ENCODE assay signal across 17 mouse cellular contexts in the genomic region with DNA sequence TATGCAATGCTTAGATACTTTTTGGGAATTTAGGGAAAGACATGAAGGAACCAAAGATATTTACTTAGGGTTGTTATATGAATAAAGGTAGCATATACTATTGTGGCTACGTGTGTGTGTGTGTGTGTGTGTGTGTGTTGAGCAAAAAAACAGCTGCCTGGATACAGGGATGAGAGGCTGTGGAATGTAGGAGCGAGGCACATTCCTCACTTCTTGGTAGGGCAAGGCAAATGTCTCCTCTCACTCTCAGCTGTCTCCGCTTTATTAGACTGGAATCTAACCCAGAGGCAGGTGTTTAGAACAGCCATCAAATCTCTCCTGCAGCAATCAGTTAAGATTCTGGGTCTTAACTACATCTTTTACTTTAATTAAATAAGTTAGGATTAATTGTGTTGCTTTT. TPM values are rescaled to one million over a fixed set of nuclear protein-coding genes. Genes with fewer than 3 reads are reported as not detected.
DNase-seq lines count a peak whose midpoint lies in the region; ATAC-seq and TF ChIP-seq lines count a peak whose summit lies in the region.
"Had no signal": no experiment of that assay in that cellular context is flagged by ENCODE, and none has a peak within 500 bp of the region (broad histone marks: within the 10 kb centered on the region; RNA-seq: fewer than 3 reads in every experiment).

No protein-coding gene starts in this region.

- no peak overlapping the region for H3K4me2 ChIP-seq in embryonic facial prominence, embryonic 11.5 days (ENCODE audit: low read depth, low read length)
- H3K4me2 ChIP-seq in hindbrain, embryonic 13.5 days = no peak overlapping the region
- H3K4me2 ChIP-seq in midbrain, embryonic 15.5 days = no peak overlapping the region; the same call in 1 of the 2 replicates

- ATAC-seq in embryonic facial prominence, embryonic 11.5 days (replicated peaks; ENCODE audit: insufficient number of reproducible peaks, low FRiP score, low TSS enrichment, low read depth) = no peak
- no peak for ATAC-seq in hindbrain, embryonic 13.5 days (ENCODE audit: low FRiP score)
- no peak for ATAC-seq in midbrain, embryonic 15.5 days (replicated peaks)

- no peaks in the 10 kb centered on the region for H3K4me1 ChIP-seq in embryonic facial prominence, embryonic 11.5 days (ENCODE audit: control insufficient read depth, insufficient read depth, low read length)
- H3K4me1 ChIP-seq in embryonic facial prominence, embryonic 10.5 days = no peaks in the 10 kb centered on the region
- peaks cover 6% of the 10 kb centered on the region; the same call in 1 of the 2 replicates for H3K4me1 ChIP-seq in hindbrain, embryonic 13.5 days (replicated peaks)
- no peaks in the 10 kb centered on the region for H3K4me1 ChIP-seq in midbrain, embryonic 15.5 days
- no peaks in the 10 kb centered on the region; the same call in 1 of the 2 replicates for H3K4me1 ChIP-seq in heart, adult 2 months (ENCODE audit: control insufficient read depth, insufficient read depth, low read length)
- H3K4me1 ChIP-seq: heart, embryonic 13.5 days had no signal

- H3K36me3 ChIP-seq in embryonic facial prominence, embryonic 11.5 days (replicated peaks; ENCODE audit: control insufficient read depth, insufficient read depth, low read depth, low read length) = no peaks in the 10 kb centered on the region
- H3K36me3 ChIP-seq in embryonic facial prominence, embryonic 10.5 days (replicated peaks) = peaks cover 13% of the 10 kb centered on the region
- H3K36me3 ChIP-seq in hindbrain, embryonic 13.5 days = peaks cover 13% of the 10 kb centered on the region
- H3K36me3 ChIP-seq in midbrain, embryonic 15.5 days (replicated peaks) = no peaks in the 10 kb centered on the region
- no peaks in the 10 kb centered on the region for H3K36me3 ChIP-seq in heart, adult 2 months (ENCODE audit: control insufficient read depth, insufficient read depth, low read length)

- TF ChIP-seq CTCF in heart, adult 2 months (IDR thresholded peaks at IDR 0.05) = no peak

- TF ChIP-seq EP300 in heart, adult 2 months (IDR thresholded peaks at IDR 0.05; ENCODE audit: insufficient read depth, low read depth, low read length) = no peak

- 0 out of 2 replicates have a peak, but pooled peaks cover 3% of the 10 kb centered on the region for H3K27me3 ChIP-seq in embryonic facial prominence, embryonic 11.5 days (ENCODE audit: control insufficient read depth, insufficient read depth, low read length)
- peaks cover 60% of the 10 kb centered on the region for H3K27me3 ChIP-seq in embryonic facial prominence, embryonic 10.5 days (replicated peaks; ENCODE audit: low read depth, poor library complexity, severe bottlenecking)
- H3K27me3 ChIP-seq in hindbrain, embryonic 13.5 days = peaks cover 12% of the 10 kb centered on the region; the same call in 1 of the 2 replicates
- H3K27me3 ChIP-seq in midbrain, embryonic 15.5 days (replicated peaks) = no peaks in the 10 kb centered on the region
- H3K27me3 ChIP-seq in heart, adult 2 months (ENCODE audit: control insufficient read depth, insufficient read depth, low read length) = no peaks in the 10 kb centered on the region
- H3K27me3 ChIP-seq: heart, embryonic 13.5 days had no signal

- 36% methylated on average over 3 of the region's 3 CpGs for WGBS in embryonic facial prominence, embryonic 11.5 days
- WGBS in embryonic facial prominence, embryonic 10.5 days = 40% methylated on average over 3 of the region's 3 CpGs
- 38% methylated on average over 3 of the region's 3 CpGs for WGBS in hindbrain, embryonic 13.5 days
- 25% methylated on average over 3 of the region's 3 CpGs for whole genome bisulfite sequencing in midbrain, embryonic 15.5 days
- 69% methylated on average over 3 of the region's 3 CpGs for WGBS in heart, adult 2 months

- intact Hi-C loops in heart, adult 2 months (cut with DNase I) = loop anchor here (2.0 to 5.0 kb wide), 2 partner anchors 32 to 70 kb away; no protein-coding TSS in a partner anchor

- no peaks in the 10 kb centered on the region for H3K79me2 ChIP-seq in heart, adult 2 months (replicated peaks; ENCODE audit: control insufficient read depth, insufficient read depth, low read length)

- H3K4me3 ChIP-seq in embryonic facial prominence, embryonic 11.5 days (ENCODE audit: low read depth, low read length) = no peak overlapping the region
- H3K4me3 ChIP-seq in embryonic facial prominence, embryonic 10.5 days = no peak overlapping the region
- no peak overlapping the region for H3K4me3 ChIP-seq in hindbrain, embryonic 13.5 days
- H3K4me3 ChIP-seq in midbrain, embryonic 15.5 days = no peak overlapping the region
- no peak overlapping the region for H3K4me3 ChIP-seq in heart, adult 2 months

- TF ChIP-seq POLR2A in heart, adult 2 months (IDR thresholded peaks at IDR 0.05; ENCODE audit: insufficient read depth, low read depth, low read length) = no peak

- DNase-seq in embryonic facial prominence, embryonic 11.5 days (ENCODE audit: low spot score) = peak; percentile 8
- DNase-seq in embryonic facial prominence, embryonic 10.5 days (ENCODE audit: low spot score) = no peak
- DNase-seq in R1 (ENCODE audit: low read depth, low spot score) = peak; percentile 56
- DNase-seq in heart, adult 2 months = no peak
- no peak for DNase-seq in layer of hippocampus, adult 11-12 months (ENCODE audit: low spot score)
- DNase-seq in spleen, adult 12 weeks (ENCODE audit: low spot score) = no peak
- DNase-seq: gastrocnemius, postnatal 25 days; kidney, adult 2 months; kidney, postnatal 36 days; liver; lung, adult 18-20 months; right cerebral cortex, postnatal 4 days; thymus, adult 2 months had no signal

- no peak overlapping the region for H3K9ac ChIP-seq in embryonic facial prominence, embryonic 11.5 days (replicated peaks; ENCODE audit: low read length)
- H3K9ac ChIP-seq in hindbrain, embryonic 13.5 days = no peak overlapping the region
- no peak overlapping the region for H3K9ac ChIP-seq in midbrain, embryonic 15.5 days
- no peak overlapping the region for H3K9ac ChIP-seq in heart, adult 2 months (ENCODE audit: low read depth, low read length)

- H3K27ac ChIP-seq in embryonic facial prominence, embryonic 11.5 days (replicated peaks; ENCODE audit: low read depth, low read length) = no peak overlapping the region
- no peak overlapping the region; the same call in 1 of the 2 replicates for H3K27ac ChIP-seq in embryonic facial prominence, embryonic 10.5 days (replicated peaks)
- 0 out of 2 replicates have a peak overlapping the region, but pooled peaks have one; percentile 52 for H3K27ac ChIP-seq in hindbrain, embryonic 13.5 days
- peak overlapping the region; percentile 55; the same call in 1 of the 2 replicates for H3K27ac ChIP-seq in midbrain, embryonic 15.5 days
- no peak overlapping the region for H3K27ac ChIP-seq in heart, adult 2 months
- H3K27ac ChIP-seq: macrophage had no signal

- H3K9me3 ChIP-seq in embryonic facial prominence, embryonic 11.5 days (replicated peaks; ENCODE audit: control insufficient read depth, low read length) = no peaks in the 10 kb centered on the region
- no peaks in the 10 kb centered on the region for H3K9me3 ChIP-seq in embryonic facial prominence, embryonic 10.5 days
- no peaks in the 10 kb centered on the region for H3K9me3 ChIP-seq in hindbrain, embryonic 13.5 days
- no peaks in the 10 kb centered on the region for H3K9me3 ChIP-seq in midbrain, embryonic 15.5 days
- H3K9me3 ChIP-seq: heart, embryonic 13.5 days had no signal

RNA-seq across cellular contexts. Expression of a gene that starts 0.9 kb away (rescaled TPM):
- polyA plus RNA-seq in embryonic facial prominence, embryonic 11.5 days (2014; fragmentation: Nextera tagmentation; extraction: Ambion mirVana) = 47.0 and 55.1 TPM in 2 replicates
- 46.9 and 50.0 TPM in 2 replicates for polyA plus RNA-seq in embryonic facial prominence, embryonic 10.5 days (2016; fragmentation: Nextera tagmentation; extraction: Ambion mirVana)
- polyA plus RNA-seq in hindbrain, embryonic 13.5 days (2015; fragmentation: Nextera tagmentation; extraction: Ambion mirVana) = 84.5 and 85.5 TPM in 2 replicates
- polyA plus RNA-seq in midbrain, embryonic 15.5 days (2015; fragmentation: Nextera tagmentation; extraction: Ambion mirVana) = 85.2 and 89.1 TPM in 2 replicates
- total RNA-seq in heart, adult 2 months (2021) = 1 to 10 TPM; 4.2 to 4.5 TPM
- 2.1 and 3.9 TPM in 2 replicates for polyA plus RNA-seq in heart, adult 2 months (2012; rRNA removed)

RNA-seq across cellular contexts. Expression of a gene that starts 30.5 kb away (rescaled TPM):
- 6.6 and 7.5 TPM in 2 replicates for polyA plus RNA-seq in embryonic facial prominence, embryonic 11.5 days (2014; fragmentation: Nextera tagmentation; extraction: Ambion mirVana)
- 6.3 and 7.1 TPM in 2 replicates for polyA plus RNA-seq in embryonic facial prominence, embryonic 10.5 days (2016; fragmentation: Nextera tagmentation; extraction: Ambion mirVana)
- polyA plus RNA-seq in hindbrain, embryonic 13.5 days (2015; fragmentation: Nextera tagmentation; extraction: Ambion mirVana) = 6.2 and 7.6 TPM in 2 replicates
- 6.8 and 7.0 TPM in 2 replicates for polyA plus RNA-seq in midbrain, embryonic 15.5 days (2015; fragmentation: Nextera tagmentation; extraction: Ambion mirVana)
- total RNA-seq in heart, adult 2 months (2021) = 1 to 10 TPM; 8.1 to 9.2 TPM
- 1.0 and 1.8 TPM in 2 replicates for polyA plus RNA-seq in heart, adult 2 months (2012; rRNA removed)

RNA-seq across cellular contexts. Expression of a gene that starts 34.4 kb away (rescaled TPM):
- polyA plus RNA-seq in embryonic facial prominence, embryonic 11.5 days (2014; fragmentation: Nextera tagmentation; extraction: Ambion mirVana) = 20.5 and 20.8 TPM in 2 replicates
- polyA plus RNA-seq in embryonic facial prominence, embryonic 10.5 days (2016; fragmentation: Nextera tagmentation; extraction: Ambion mirVana) = 16.1 and 19.1 TPM in 2 replicates
- polyA plus RNA-seq in hindbrain, embryonic 13.5 days (2015; fragmentation: Nextera tagmentation; extraction: Ambion mirVana) = 41.3 and 43.7 TPM in 2 replicates
- 44.8 and 52.8 TPM in 2 replicates for polyA plus RNA-seq in midbrain, embryonic 15.5 days (2015; fragmentation: Nextera tagmentation; extraction: Ambion mirVana)
- 1 to 10 TPM in 1 of 2 experiments, under 1 TPM in 1; 0.84 to 1.1 TPM for total RNA-seq in heart, adult 2 months (2021)
- 0.50 and 0.61 TPM in 2 replicates for polyA plus RNA-seq in heart, adult 2 months (2012; rRNA removed)

RNA-seq across cellular contexts. Expression of a gene that starts 39.5 kb away (rescaled TPM):
- 66.4 and 70.5 TPM in 2 replicates for polyA plus RNA-seq in embryonic facial prominence, embryonic 11.5 days (2014; fragmentation: Nextera tagmentation; extraction: Ambion mirVana)
- polyA plus RNA-seq in embryonic facial prominence, embryonic 10.5 days (2016; fragmentation: Nextera tagmentation; extraction: Ambion mirVana) = 47.5 and 51.4 TPM in 2 replicates
- 67.0 and 74.6 TPM in 2 replicates for polyA plus RNA-seq in hindbrain, embryonic 13.5 days (2015; fragmentation: Nextera tagmentation; extraction: Ambion mirVana)
- polyA plus RNA-seq in midbrain, embryonic 15.5 days (2015; fragmentation: Nextera tagmentation; extraction: Ambion mirVana) = 71.3 and 73.2 TPM in 2 replicates
- 10 to 100 TPM; 16.6 to 17.1 TPM for total RNA-seq in heart, adult 2 months (2021)
- polyA plus RNA-seq in heart, adult 2 months (2012; rRNA removed) = 6.8 and 11.1 TPM in 2 replicates

Comparison
In these comparisons a context has a peak if more than half of its experiments do, and no peak if none do; other contexts are left out.
1. DNase-seq: peak in embryonic facial prominence, embryonic 11.5 days (single experiment) and R1 (single experiment); none in embryonic facial prominence, embryonic 10.5 days (single experiment), heart, adult 2 months (0 of 2), layer of hippocampus, adult 11-12 months (single experiment) and spleen, adult 12 weeks (single experiment).
2. H3K27ac ChIP-seq: peak in hindbrain, embryonic 13.5 days (single experiment) and midbrain, embryonic 15.5 days (single experiment); none in embryonic facial prominence, embryonic 11.5 days (single experiment), embryonic facial prominence, embryonic 10.5 days (single experiment) and heart, adult 2 months (single experiment).
3. RNA of a gene that starts 34.4 kb away (polyA plus RNA-seq): 44.8 to 52.8 TPM in midbrain, embryonic 15.5 days, 41.3 to 43.7 TPM in hindbrain, embryonic 13.5 days, 20.5 to 20.8 TPM in embryonic facial prominence, embryonic 11.5 days and 16.1 to 19.1 TPM in embryonic facial prominence, embryonic 10.5 days; 0.50 to 0.61 TPM in heart, adult 2 months; every median in the first group is over 10 times any median in the second.